Mouse (Mus musculus): ENCODE measurements around the gene H2-K1. TPM values are rescaled to one million over a fixed set of nuclear protein-coding genes. Genes with fewer than 3 reads are reported as not detected.

H2-K1 gene
- 30.0 and 37.2 TPM in 2 replicates for polyA plus RNA-seq (2014; fragmentation: Nextera tagmentation; extraction: Ambion mirVana)

- ATAC-seq (ENCODE audit: low FRiP score) (peak; percentile 76), DNase-seq (ENCODE audit: low spot score, missing footprints) (peak; percentile 92)
- under 1% methylated on average over 30 of the region's 30 CpGs for WGBS
- peak within 1 kb of the TSS; percentile 65 for H3K9ac ChIP-seq (ENCODE audit: low read length)
- peaks cover 12% of the 10 kb centered on the region for H3K27me3 ChIP-seq (ENCODE audit: control insufficient read depth, insufficient read depth, low read length)
- peak within 1 kb of the TSS; percentile 56 for H3K4me3 ChIP-seq (ENCODE audit: low read depth, low read length)
- no peaks in the 10 kb centered on the region for H3K9me3 ChIP-seq (ENCODE audit: control insufficient read depth, low read length)
- peak within 1 kb of the TSS; percentile 97 for H3K4me2 ChIP-seq
- H3K36me3 ChIP-seq (ENCODE audit: control insufficient read depth, insufficient read depth, low read length) = no peaks in the 10 kb centered on the region
- H3K27ac ChIP-seq (ENCODE audit: low read depth, low read length) = no peak within 1 kb of the TSS
- no peaks in the 10 kb centered on the region for H3K4me1 ChIP-seq (ENCODE audit: control insufficient read depth, insufficient read depth, low read length)
Observed at GRCm38 (mm10) chr17:34000150-34000537, at the start of gene H2-K1. Gene H2-K1, minus strand, starts transcription at chr17:34000347.

- Histone ChIP-seq H3K36me3 (ENCODE audit: control insufficient read depth, insufficient read depth, low read length) (no peaks in the 10 kb centered on the region), H3K4me3 (ENCODE audit: low read depth, low read length) (no peak overlapping the region), H3K4me1 (ENCODE audit: control insufficient read depth, insufficient read depth, low read length) (no peaks in the 10 kb centered on the region), H3K27ac (ENCODE audit: low read depth, low read length) (no peak overlapping the region), H3K9ac (ENCODE audit: low read length) (no peak overlapping the region), H3K4me2 (no peak overlapping the region), H3K27me3 (ENCODE audit: control insufficient read depth, insufficient read depth, low read length) (no peaks in the 10 kb centered on the region), H3K9me3 (ENCODE audit: control insufficient read depth, low read length) (no peaks in the 10 kb centered on the region)
- no peak for DNase-seq (ENCODE audit: low spot score, missing footprints)
- ATAC-seq (ENCODE audit: low FRiP score) = no peak
- 87% methylated on average over 5 of the region's 5 CpGs for WGBS
Observed at GRCm38 (mm10) chr17:34047404-34048050, 47.4 kb upstream of the H2-K1 start.

DNA sequence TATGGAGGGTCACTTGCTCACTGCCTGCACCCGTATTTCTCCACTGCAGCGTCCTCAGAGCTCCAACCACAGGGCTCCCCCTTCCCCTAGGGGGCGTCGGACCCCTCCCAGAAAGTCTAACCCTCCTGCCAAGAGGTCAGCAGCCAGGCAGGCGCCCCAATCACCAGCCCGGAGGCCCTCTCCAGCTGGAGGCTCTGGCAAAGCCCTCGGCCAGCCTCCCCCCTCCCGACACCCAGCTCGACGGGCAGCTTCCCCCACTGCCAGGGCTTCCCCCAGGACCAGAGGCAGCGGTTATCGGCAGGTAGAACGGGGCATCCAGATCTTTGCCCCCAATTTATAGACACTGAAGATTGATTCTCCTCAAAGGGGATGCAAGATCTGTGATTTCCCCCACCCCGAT lies 45.8 kb upstream of the H2-K1 start:
- Histone ChIP-seq H3K4me3 (ENCODE audit: low read depth, low read length) (no peak overlapping the region), H3K27ac (ENCODE audit: low read depth, low read length) (no peak overlapping the region), H3K9me3 (ENCODE audit: control insufficient read depth, low read length) (no peaks in the 10 kb centered on the region), H3K4me1 (ENCODE audit: control insufficient read depth, insufficient read depth, low read length) (peaks cover 1% of the 10 kb centered on the region; the same call in 1 of the 2 replicates), H3K36me3 (ENCODE audit: control insufficient read depth, insufficient read depth, low read length) (no peaks in the 10 kb centered on the region), H3K9ac (ENCODE audit: low read length) (no peak overlapping the region), H3K4me2 (no peak overlapping the region), H3K27me3 (ENCODE audit: control insufficient read depth, insufficient read depth, low read length) (no peaks in the 10 kb centered on the region)
- ATAC-seq (ENCODE audit: low FRiP score) (no peak), DNase-seq (ENCODE audit: low spot score, missing footprints) (no peak)
- 79% methylated on average over 14 of the region's 14 CpGs for WGBS

DNA sequence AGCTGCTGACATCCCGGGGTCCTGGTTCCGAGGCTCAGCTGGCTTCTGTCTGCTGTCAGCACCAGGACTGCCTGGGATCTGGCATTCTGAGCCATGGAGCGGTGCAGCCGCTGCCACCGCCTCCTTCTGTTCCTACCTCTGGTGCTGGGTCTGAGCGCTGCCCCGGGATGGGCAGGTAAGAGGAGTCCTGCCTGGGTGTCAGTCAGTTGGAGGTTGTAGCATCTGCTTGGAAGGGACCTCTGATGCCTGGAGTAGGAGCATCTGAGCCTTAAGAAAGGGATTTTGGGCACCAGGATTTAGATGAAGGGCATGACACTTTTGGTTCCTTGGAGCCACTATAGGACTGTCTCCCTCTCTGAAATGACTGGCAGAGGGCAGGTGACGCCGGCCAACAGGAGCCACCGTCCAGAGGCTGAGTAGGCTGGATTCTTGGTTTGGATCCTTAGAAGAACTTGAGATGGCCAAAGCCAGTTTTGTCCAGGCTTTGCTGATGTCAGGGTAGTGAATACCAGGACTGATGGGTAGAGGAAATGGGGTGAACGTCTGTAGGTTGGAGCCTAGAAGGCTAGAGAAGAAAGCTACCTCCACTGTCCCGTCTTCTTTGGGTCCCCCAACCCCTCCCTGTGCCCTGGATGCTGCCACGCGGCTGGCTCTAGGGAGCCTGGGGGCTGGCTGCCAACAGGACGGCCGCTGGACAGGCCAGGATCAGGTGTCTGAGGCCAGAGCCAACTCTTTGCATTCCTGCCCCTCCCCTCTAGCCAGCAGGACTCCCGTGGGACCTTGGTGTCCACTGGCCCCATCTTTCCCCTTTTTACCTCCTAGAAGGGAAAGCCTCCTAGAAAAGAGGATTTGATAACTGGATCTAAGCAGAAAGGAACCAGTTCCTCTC lies 39.7 kb upstream of the H2-K1 start:
- ATAC-seq (ENCODE audit: low FRiP score) (peak; percentile 6; the same call in 1 of the 2 replicates), DNase-seq (ENCODE audit: low spot score, missing footprints) (peak; percentile 85)
- peak overlapping the region; percentile 24 for H3K4me2 ChIP-seq
- WGBS = 26% methylated on average over 17 of the region's 17 CpGs
- H3K9me3 ChIP-seq (ENCODE audit: control insufficient read depth, low read length) = no peaks in the 10 kb centered on the region
- no peak overlapping the region for H3K9ac ChIP-seq (ENCODE audit: low read length)
- H3K4me1 ChIP-seq (ENCODE audit: control insufficient read depth, insufficient read depth, low read length) = peaks cover 27% of the 10 kb centered on the region
- H3K36me3 ChIP-seq (ENCODE audit: control insufficient read depth, insufficient read depth, low read length) = peaks cover 15% of the 10 kb centered on the region
- H3K27me3 ChIP-seq (ENCODE audit: control insufficient read depth, insufficient read depth, low read length) = no peaks in the 10 kb centered on the region
- no peak overlapping the region for H3K4me3 ChIP-seq (ENCODE audit: low read depth, low read length)
- no peak overlapping the region for H3K27ac ChIP-seq (ENCODE audit: low read depth, low read length)

DNA sequence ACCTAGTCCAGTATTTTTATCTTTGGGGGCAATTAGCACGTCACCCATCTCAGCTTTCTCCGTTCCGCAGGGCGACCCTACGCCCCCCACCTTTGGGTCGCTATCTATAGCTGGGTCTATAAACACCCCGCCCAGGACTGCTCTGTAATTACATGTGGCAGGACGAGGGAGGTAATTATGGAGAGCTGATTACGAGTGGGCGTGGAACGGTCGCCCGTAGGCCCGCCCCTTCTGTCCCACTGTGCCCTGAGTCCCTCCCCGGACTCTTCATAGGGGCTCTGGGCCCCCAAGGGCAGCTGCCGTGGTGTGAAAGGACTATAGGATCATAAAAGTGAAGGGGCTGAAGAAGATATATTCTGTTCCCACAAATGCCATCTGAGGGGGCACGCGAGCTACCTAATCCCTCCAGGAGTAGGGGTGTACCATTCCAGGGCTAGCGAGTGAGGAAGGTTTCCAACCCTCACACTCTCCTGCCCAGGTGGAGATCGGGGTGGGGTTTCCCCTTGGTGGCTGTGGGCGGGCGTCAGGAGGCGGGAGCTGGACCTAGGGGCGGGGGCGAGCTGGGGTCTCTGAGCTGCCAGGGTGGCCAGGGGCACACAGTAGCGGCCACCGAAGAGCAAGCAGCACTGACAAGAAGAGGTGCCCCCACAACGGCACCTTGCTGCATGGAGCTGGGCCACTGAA lies 38.9 kb upstream of the H2-K1 start, which contains the start of gene Col11a2:
TSS of gene Col11a2 (plus strand) at position 560 of the 684 bp plus-strand sequence.
- H3K9me3 ChIP-seq (ENCODE audit: control insufficient read depth, low read length) = no peaks in the 10 kb centered on the region
- no peak within 1 kb of the TSS for H3K4me3 ChIP-seq (ENCODE audit: low read depth, low read length)
- H3K27ac ChIP-seq (ENCODE audit: low read depth, low read length) = no peak within 1 kb of the TSS
- H3K4me2 ChIP-seq = peak within 1 kb of the TSS; percentile 24
- 15% methylated on average over 28 of the region's 28 CpGs for WGBS
- ATAC-seq (ENCODE audit: low FRiP score) (peak; percentile 41), DNase-seq (ENCODE audit: low spot score, missing footprints) (peak; percentile 91)
- peaks cover 27% of the 10 kb centered on the region for H3K4me1 ChIP-seq (ENCODE audit: control insufficient read depth, insufficient read depth, low read length)
- peak within 1 kb of the TSS; percentile 36; the same call in 1 of the 2 replicates for H3K9ac ChIP-seq (ENCODE audit: low read length)
- peaks cover 18% of the 10 kb centered on the region for H3K36me3 ChIP-seq (ENCODE audit: control insufficient read depth, insufficient read depth, low read length)
- H3K27me3 ChIP-seq (ENCODE audit: control insufficient read depth, insufficient read depth, low read length) = no peaks in the 10 kb centered on the region

GRCm38 (mm10) chr17:34038440-34038839 lies 38.3 kb upstream of the H2-K1 start:
- WGBS = 17% methylated on average over 20 of the region's 21 CpGs
- peaks cover 28% of the 10 kb centered on the region for H3K4me1 ChIP-seq (ENCODE audit: control insufficient read depth, insufficient read depth, low read length)
- H3K36me3 ChIP-seq (ENCODE audit: control insufficient read depth, insufficient read depth, low read length) = peaks cover 18% of the 10 kb centered on the region
- H3K27ac ChIP-seq (ENCODE audit: low read depth, low read length) = no peak overlapping the region
- no peaks in the 10 kb centered on the region for H3K27me3 ChIP-seq (ENCODE audit: control insufficient read depth, insufficient read depth, low read length)
- H3K9ac ChIP-seq (ENCODE audit: low read length) = peak overlapping the region; percentile 36; the same call in 1 of the 2 replicates
- peak; percentile 80 for DNase-seq (ENCODE audit: low spot score, missing footprints)
- peak; percentile 47; the same call in 1 of the 2 replicates for ATAC-seq (ENCODE audit: low FRiP score)
- peak overlapping the region; percentile 24 for H3K4me2 ChIP-seq
- no peak overlapping the region for H3K4me3 ChIP-seq (ENCODE audit: low read depth, low read length)
- no peaks in the 10 kb centered on the region for H3K9me3 ChIP-seq (ENCODE audit: control insufficient read depth, low read length)

GRCm38 (mm10) chr17:34037241-34037640 lies 37.1 kb upstream of the H2-K1 start:
- H3K27ac ChIP-seq (ENCODE audit: low read depth, low read length) = no peak overlapping the region
- H3K4me2 ChIP-seq = no peak overlapping the region
- no peak for DNase-seq (ENCODE audit: low spot score, missing footprints)
- peaks cover 39% of the 10 kb centered on the region for H3K4me1 ChIP-seq (ENCODE audit: control insufficient read depth, insufficient read depth, low read length)
- WGBS = 92% methylated on average over 7 of the region's 7 CpGs
- no peak overlapping the region for H3K9ac ChIP-seq (ENCODE audit: low read length)
- H3K9me3 ChIP-seq (ENCODE audit: control insufficient read depth, low read length) = no peaks in the 10 kb centered on the region
- ATAC-seq (ENCODE audit: low FRiP score) = no peak
- no peak overlapping the region for H3K4me3 ChIP-seq (ENCODE audit: low read depth, low read length)
- peaks cover 18% of the 10 kb centered on the region for H3K36me3 ChIP-seq (ENCODE audit: control insufficient read depth, insufficient read depth, low read length)
- no peaks in the 10 kb centered on the region for H3K27me3 ChIP-seq (ENCODE audit: control insufficient read depth, insufficient read depth, low read length)

GRCm38 (mm10) chr17:34036647-34037046 lies 36.5 kb upstream of the H2-K1 start:
- Histone ChIP-seq H3K4me1 (ENCODE audit: control insufficient read depth, insufficient read depth, low read length) (peaks cover 39% of the 10 kb centered on the region), H3K27me3 (ENCODE audit: control insufficient read depth, insufficient read depth, low read length) (no peaks in the 10 kb centered on the region), H3K4me2 (no peak overlapping the region), H3K9ac (ENCODE audit: low read length) (no peak overlapping the region), H3K9me3 (ENCODE audit: control insufficient read depth, low read length) (no peaks in the 10 kb centered on the region), H3K4me3 (ENCODE audit: low read depth, low read length) (no peak overlapping the region), H3K36me3 (ENCODE audit: control insufficient read depth, insufficient read depth, low read length) (peaks cover 18% of the 10 kb centered on the region), H3K27ac (ENCODE audit: low read depth, low read length) (no peak overlapping the region)
- WGBS = 81% methylated on average over 10 of the region's 10 CpGs
- DNase-seq (ENCODE audit: low spot score, missing footprints) = no peak
- ATAC-seq (ENCODE audit: low FRiP score) = no peak

Data from midbrain, embryonic 11.5 days (tissue).